Mouse (Mus musculus) urinary bladder, postnatal 4 days (tissue): ENCODE measurements around the gene Cd2bp2.

Experiments used
- DNase-seq, 2 experiments: peaks; one replicate each; pipeline ENCODE4 v3.0.0; 2021 to 2022; ENCODE audit warnings: low spot score in 2 of 2

The Cd2bp2 gene

DNA sequence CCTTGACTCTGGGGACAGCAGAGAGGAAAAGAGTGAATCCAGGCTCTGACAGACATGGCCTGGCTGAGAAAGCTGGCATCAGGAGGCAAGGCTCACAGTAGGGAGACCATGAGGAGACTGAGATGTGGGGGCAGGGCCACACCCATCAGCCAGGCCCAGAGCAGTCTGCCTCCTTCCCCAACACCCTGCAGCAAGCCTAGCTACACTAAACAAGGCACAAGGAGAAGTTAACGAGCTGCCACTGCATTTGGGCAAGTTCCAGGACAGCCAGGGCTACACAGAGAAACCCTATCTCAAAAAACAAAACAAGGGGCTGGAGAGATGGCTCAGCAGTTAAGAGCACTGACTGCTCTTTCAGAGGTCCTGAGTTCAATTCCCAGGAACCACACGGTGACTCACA, 53.6 kb downstream of the Cd2bp2 start:
- no peak for DNase-seq
